Mouse (Mus musculus) ES-Bruce4 (cell line): ENCODE measurements around the gene Pcyox1.

Experiments
- CTCF ChIP-seq: IDR thresholded peaks from one replicate; pipeline ENCODE4 v1.8.1; 2011; ENCODE audit warnings: low read depth, low read length
- EP300 ChIP-seq: IDR thresholded peaks from 2 replicates; pipeline ENCODE4 v1.6.1; 2011; ENCODE audit warnings: low read depth, low read length; ENCODE audit not compliant: insufficient read depth
- POLR2A ChIP-seq: IDR thresholded peaks from one replicate; pipeline ENCODE4 v1.8.1; 2011; ENCODE audit warnings: low read length; ENCODE audit not compliant: insufficient read depth

DNA sequence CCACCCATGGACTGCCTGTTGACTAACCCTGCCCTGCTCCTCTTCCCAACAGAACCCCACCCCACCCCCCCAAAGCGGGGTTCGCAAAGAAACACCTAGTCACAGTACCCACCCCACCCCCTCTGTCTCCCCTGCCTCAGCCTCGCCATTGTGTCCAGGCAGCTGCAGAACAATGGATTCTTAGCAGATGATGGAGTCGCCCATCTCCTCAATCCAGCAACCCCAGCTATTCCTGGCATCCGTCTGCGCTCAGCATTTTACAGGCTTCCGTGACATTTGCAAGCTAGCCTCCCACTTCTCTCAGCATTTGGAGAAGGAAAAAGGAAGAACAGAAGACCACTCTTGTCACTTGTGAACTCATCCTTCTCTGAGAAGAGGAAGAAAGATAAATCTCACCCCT is 53.3 kb downstream of the Pcyox1 start:
- TF ChIP-seq CTCF (no peak), POLR2A (no peak), EP300 (peak; percentile 82)
